Mouse (Mus musculus) ES-CJ7 (cell line): ENCODE results near the gene Gm20489.

Experiments used
- DNase-seq: peaks from one replicate; pipeline ENCODE4 v3.0.0; 2011; ENCODE audit warnings: low read depth, low spot score

Gm20489 gene

DNA sequence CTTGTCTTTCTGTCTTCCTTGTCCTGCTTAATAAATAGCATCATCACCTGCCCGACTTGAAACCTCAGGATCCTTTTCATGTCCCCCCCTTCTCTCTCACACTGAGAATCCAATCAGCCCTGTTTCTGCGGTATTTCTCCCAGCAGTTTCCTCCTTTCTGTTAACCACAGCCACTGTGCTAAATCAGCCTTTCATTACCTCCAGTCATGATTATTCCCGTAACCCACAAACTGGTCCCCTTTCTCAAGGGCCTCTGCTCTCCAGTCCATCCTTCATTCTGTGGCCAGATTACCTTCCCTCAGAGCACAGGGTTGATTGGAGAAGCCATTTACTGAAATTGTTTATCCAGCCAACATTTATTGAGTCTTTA, at the start of gene Gm20489:
Gm20489 (minus strand) TSS at position 269 of the 370 bp plus-strand sequence.
- no peak for DNase-seq

GRCm38 (mm10) chrX:101313625-101314359, 45.0 kb upstream of the Gm20489 start:
- DNase-seq = peak; percentile 58

GRCm38 (mm10) chrX:101309299-101309698, 40.5 kb upstream of the Gm20489 start:
- no peak for DNase-seq

- DNase-seq = no peak
These were observed 35.8 kb upstream of the Gm20489 start for GRCm38 (mm10) chrX:101304646-101305045.

- DNase-seq = no peak
These were observed 32.8 kb upstream of the Gm20489 start for GRCm38 (mm10) chrX:101301654-101302053.

DNA sequence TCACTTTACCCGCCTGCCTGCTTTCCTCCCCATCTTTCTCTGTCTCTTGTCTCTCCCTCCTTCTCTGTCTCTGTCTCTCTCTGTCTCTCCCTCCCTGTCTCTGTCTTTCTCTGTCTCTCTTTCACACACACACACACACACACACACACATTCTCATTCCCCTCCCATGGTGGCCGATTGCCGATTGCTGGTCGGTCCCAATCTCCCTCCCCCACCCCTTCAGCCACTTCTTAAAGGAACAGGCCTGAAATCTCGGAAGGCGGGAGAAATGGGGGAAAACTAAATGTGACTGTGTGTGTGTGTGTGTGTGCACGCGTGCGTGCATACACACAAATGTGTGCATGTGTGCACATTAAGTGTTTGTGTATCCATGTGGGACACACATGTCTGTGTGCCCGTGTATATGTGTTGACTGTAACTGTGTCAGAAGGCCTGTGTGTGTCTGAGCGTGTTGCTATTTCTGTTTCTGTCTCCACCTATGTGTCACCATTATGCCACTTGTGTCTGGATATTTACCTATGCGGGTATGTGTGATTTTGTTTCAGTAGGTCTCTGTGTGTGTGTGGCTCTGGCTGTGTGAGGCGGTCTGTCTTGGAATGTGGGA, 31.7 kb upstream of the Gm20489 start:
- DNase-seq = peak; percentile 14

- peak; percentile 7 for DNase-seq
These were observed 30.9 kb upstream of the Gm20489 start for GRCm38 (mm10) chrX:101299473-101300426.

GRCm38 (mm10) chrX:101299055-101299454, 30.2 kb upstream of the Gm20489 start, which contains the start of gene Nlgn3:
Gene Nlgn3 (plus strand): TSS chrX:101299168.
- peak; percentile 9 for DNase-seq

- DNase-seq = no peak
These were observed 21.3 kb upstream of the Gm20489 start for GRCm38 (mm10) chrX:101290111-101290510.

- no peak for DNase-seq
These were observed 20.2 kb upstream of the Gm20489 start for GRCm38 (mm10) chrX:101289037-101289436.

- no peak for DNase-seq
These were observed 19.6 kb upstream of the Gm20489 start for GRCm38 (mm10) chrX:101288432-101288831.

GRCm38 (mm10) chrX:101287543-101287942, 18.7 kb upstream of the Gm20489 start:
- no peak for DNase-seq

DNA sequence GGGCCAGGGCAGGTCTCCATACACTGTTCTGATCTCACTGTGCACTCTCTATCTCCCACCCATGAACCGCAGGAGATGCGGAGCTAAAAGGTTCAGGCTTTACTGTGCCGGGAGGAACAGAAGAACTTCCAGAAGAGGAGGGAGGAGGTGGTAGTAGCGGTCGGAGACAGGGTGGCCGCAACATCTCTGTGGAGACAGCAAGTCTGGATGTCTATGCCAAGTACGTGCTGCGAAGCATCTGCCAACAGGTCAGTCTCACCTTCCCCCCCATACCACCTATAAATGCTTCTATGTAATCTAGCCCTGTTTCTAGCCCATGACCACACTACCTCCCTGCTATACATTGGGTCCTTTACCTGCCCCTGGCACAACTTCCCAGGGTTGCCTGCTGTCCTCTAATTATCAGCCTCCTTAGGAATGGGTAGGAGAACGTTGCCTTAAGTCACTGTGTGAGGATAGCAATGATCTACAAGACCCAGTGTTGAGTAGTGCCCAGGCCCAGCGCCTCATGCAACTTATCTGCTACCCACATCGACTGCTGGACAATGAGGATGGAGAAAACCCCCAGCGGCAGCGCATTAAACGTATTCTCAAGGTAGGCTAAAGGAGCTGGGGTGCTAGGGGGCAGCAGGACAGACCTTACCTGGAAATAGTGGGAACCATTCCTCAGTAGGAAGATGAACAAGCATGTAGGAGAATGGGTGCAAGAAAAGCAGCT, 17.3 kb upstream of the Gm20489 start:
- no peak for DNase-seq

DNA sequence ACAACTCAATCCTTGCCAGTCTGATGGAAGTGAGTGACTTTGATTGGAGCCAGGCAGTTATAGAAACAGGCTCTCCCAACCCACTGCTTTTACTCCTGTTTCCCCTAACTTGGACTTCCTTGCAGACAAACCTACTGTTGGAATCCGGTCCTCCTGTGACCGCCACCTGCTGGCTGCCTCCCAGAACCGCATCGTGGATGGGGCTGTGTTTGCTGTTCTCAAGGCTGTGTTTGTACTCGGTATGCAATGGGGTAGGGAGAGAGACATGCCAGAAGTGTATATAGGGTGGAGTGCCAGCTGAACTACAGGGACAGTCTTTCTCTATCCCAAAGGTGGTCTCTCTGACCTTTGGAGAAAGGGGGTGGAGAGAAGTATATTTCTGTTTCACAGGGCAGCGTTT, 16.7 kb upstream of the Gm20489 start:
- peak; percentile 58 for DNase-seq

DNA sequence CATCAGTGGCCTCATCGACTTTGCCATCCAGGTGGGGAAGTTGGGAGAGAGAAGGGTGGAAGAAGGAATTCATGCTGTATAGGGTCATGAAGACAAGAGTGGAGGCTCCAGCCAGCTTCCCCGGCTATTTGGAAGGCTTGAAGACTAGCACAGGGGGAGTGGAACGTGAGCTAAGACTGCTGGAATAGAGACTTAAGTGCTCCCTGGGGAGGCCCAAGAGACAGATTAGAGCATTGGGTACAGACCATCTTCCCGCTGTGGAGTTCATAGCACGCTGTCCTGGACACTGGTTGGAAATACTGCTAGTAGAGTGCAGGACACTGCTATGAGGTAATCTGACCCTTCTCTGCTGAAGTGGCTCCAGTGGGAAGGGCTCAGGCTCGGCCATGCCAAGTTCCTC, 14.0 kb upstream of the Gm20489 start:
- DNase-seq = no peak

GRCm38 (mm10) chrX:101273875-101274738, 5.3 kb upstream of the Gm20489 start, which contains the start of gene Med12:
Gene Med12 (plus strand): TSS chrX:101274030.
- peak; percentile 85 for DNase-seq

DNA sequence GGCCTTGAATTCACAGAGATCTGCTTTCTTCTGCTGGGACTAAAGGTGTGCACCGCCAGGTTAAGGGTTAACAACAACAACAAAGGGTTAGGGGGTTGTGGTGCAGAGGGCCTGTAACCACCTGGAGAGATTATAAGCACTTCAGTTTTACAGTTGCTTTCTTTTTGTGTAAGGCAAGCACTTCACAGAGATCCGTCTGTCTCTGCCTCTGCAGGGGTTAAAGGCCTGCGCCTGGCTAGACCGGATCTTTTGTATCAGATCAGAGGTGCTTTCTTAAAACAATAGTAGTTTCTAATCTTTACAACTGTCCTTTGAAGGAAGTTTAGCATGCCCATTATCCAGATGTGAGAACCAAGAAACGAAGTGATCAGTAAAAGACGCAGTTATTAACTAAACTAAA, 4.6 kb upstream of the Gm20489 start:
- DNase-seq = peak; percentile 57

DNA sequence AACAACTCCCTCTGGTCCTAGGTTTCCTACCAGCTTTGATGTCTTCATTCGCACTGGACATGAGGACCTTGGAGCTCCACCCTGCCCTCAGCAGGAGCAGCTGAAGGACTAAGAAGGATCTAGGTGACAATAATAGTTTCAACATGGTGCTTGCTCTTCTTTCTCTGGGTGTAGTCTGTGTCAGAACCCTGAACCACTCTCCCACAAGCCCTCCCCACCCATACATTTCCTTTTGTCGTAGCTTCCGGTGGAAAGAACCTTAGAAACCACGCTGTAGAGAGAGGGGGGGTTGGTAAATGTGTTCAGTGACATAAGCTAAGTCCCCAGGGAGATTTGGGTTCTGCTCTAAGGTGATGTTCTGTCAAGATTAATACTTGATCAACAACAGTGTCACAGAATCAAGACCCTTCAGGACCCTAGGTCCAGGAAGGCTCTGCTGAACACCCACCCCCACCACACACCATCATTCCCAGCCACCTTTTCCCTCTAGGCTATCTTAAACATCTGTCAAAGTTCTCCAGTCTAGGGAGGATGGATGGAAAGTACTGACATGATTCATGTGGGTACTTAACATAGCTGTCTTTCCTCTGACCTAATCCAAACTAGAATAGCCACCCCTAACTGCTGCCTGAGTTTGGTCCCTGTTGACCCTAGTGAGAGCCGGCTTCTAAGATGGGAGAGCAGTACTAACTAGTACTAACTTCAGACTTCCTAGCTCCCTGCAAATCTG, 633 bp downstream of the Gm20489 start, which contains the start of gene Il2rg:
Il2rg (minus strand) TSS at position 231 of the 730 bp plus-strand sequence.
- no peak for DNase-seq

DNA sequence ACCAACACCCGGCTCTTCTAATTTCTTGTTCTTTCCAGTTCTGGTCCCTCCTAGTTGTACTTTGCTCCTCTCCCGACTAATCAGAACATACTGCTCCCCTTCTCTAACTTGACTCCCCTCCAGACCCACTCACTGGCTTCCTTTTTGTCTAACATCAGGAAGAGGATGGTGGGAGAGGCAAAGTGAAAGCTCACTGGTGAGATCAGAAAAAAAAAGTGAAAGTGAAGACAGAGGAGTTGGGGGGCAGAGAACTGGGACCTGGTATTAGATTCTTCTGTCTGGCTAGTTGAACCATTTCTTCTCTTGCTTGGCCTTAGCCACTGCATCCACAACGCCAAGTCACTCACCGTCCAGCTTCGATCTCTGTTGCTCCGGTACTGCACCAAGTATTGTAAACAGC, 2.2 kb downstream of the Gm20489 start:
- DNase-seq = no peak

DNA sequence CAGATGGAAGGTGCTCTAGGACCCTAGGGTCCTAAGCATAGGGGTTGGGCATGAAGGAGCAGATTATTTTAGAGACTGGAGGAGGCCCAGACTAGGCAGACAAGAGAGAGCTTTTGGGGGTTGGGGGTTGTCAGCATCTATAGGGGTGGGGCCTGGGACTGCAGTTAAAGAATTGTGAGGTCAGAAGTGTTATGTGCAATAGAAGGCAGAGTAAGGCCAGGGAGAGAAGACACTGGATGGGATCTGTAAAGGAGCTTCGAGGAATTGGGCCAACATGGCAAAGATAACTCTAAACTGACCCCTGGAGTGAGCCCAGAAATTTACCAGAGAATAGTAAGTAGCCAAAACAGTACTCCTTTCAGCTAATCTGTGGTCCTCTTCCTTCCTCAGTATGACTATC, 4.9 kb downstream of the Gm20489 start, which contains the start of gene Gm614:
Gm614 (minus strand) TSS at position 101 of the 400 bp plus-strand sequence.
- DNase-seq = no peak
